Mouse (Mus musculus): ENCODE measurements around the gene Col13a1.

Gene Col13a1

DNA sequence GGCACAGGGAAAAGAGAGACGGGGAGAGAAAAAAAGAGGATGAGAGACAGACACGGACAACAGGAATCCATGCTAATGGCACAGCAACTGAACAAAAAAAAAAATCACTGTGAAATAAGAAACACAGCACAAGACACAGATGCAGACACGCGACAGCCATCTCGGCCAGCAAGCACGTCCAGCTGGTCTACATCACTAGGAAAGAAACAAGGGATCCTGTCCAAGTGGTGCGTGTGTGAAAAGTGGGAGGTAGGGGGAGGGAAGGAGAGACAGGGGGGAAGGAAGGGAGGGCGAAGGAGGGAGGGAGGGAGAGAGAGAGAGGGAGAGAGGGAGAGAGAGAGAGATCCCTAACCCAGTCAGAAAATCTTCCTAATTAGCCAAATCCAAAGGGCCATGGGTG lies 73.6 kb downstream of the Col13a1 start:
- no peak for DNase-seq (ENCODE audit: low spot score in 2 of 2)

DNA sequence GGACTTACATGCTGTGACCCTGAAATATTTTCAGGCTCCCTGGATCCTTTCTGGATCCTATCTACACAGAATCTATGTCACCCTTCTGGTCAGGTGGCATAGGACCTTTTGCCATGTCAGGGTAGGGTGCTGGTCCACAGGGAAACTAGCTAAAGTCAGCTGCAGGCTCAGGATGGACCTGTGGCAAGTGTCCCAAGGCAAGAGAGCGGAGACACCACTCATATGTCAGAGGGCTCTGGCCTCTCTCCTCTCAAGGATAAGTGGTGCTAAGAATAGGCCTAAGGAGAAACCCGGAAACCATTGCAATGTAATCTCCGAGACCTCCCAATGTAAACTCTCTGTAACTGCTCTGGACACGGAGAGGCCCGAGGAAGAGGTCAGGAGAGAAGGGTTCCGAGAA lies 80.8 kb downstream of the Col13a1 start:
- DNase-seq (ENCODE audit: low spot score in 2 of 2): no peak

DNA sequence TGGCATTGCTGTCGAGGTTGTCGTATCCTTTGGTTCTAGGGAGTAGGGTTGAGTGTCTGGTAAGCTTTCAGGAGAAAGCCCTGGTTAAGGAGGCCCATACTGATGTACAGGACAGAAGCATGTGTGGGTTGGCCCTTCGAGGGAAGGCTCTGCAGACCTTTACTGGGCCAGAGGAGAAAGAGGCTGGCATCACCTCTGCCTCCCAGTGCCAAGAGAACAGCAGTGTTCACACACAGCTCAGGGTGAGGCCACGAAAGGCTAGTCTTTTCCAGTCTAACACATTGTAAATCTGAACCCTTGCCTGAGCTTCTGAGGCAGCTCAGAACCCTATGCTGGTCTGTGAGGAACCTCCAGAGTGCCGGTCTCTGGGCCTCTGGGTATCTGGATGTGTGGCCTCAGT lies 84.3 kb downstream of the Col13a1 start:
- DNase-seq (ENCODE audit: low spot score in 2 of 2): no peak

DNA sequence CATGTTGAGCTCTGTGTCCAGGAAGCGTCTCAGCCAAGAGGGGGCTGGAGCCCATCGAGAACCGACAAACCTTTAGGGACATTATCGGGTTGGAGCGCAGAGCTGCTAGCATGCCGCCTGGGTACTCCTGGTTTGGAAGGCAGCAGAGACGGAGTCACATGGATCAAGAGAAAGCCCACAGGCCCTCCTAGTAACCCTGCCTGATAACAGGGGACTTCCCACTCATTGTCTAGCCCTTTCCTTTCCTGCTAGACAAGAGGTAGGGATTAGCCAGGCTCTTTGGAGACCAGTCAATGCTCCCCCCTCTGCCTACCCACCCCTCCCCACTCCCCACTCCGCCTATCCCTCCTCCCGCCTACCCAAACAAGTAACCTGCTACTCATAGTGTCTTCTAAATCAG lies 87.8 kb downstream of the Col13a1 start:
- no peak for DNase-seq (ENCODE audit: low spot score in 2 of 2)

DNA sequence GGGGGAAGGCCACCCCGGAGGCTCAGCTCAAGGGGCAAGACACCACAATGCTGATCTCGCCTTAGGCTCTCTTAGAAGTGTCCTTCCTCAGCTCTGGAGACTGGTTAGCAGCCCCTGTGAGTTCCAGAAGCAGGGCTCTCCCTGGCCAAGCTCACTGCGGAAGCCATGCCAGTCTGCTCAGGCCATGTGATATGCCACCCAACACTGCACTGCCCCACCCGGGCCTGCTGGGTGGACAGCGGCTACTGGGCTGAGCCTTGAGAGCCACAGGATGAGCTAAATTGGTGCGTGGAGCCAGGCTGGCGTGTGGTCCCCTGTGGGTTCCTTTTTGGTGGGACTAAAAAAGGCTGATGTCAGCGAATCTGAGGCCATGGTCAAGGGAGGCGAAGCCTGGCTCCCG lies 88.6 kb downstream of the Col13a1 start:
- DNase-seq (ENCODE audit: low spot score in 2 of 2): no peak

DNA sequence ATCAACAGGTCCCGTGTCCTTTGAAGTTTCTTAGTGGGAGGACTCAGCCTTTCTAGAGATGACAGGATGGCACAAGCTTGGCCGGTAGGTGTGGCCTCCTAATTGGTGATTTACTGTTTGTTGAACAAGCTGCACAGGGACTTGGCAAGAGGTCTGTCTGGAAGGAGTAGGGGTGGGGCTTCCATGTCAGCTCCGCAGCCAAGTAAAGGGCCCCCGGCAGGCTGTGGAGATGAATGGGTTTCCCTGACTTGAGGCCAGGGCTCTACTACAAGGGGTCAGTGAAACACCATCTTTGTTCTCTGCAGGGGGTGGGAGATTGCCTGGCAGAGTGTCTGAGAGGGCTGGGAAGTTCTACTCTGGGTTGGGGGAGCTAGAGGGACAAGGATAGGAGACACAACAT lies 99.5 kb downstream of the Col13a1 start:
- no peak for DNase-seq (ENCODE audit: low spot score in 2 of 2)

DNA sequence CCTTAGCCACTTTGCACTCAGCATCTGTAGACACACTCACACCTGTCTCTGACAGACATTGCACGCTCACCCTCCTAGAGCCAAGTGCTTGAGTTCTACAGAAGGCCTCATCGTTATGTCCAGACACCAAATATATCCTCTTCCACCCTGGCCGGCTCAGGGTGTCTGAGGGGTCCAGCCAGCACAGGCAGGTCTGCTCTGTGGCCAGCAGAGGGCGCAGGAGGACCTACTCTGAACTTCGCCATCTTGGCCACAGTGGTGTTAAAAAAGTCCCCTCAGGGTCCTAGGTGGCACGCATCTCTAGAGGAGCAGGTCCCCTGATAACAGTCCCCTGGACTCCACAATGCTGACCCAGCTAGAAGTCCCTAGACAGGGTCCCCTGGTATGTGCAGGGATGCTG lies 101.1 kb downstream of the Col13a1 start:
- DNase-seq (ENCODE audit: low spot score in 2 of 2): peak; percentile 18 to 47

DNA sequence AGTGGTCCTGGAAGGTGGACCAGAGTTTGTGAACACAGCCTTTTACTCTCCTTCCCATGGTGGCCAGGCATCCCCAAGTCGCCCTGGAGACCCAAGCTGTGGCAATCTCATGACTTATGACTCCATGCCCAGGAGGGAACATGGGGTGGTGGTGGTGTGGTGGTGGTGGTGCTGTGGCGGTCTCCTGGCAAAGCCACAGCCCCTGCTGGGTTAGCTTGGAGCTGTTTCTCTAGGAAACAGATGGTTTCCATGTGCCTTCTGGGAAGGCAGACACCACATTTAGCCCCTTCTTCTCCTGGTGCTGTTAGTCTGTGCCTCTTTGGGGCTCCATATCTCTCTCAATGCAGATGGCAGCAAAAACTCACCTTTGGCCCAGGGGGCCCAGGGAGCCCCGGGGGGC lies 109.1 kb downstream of the Col13a1 start:
- no peak for DNase-seq (ENCODE audit: low spot score in 2 of 2)

DNA sequence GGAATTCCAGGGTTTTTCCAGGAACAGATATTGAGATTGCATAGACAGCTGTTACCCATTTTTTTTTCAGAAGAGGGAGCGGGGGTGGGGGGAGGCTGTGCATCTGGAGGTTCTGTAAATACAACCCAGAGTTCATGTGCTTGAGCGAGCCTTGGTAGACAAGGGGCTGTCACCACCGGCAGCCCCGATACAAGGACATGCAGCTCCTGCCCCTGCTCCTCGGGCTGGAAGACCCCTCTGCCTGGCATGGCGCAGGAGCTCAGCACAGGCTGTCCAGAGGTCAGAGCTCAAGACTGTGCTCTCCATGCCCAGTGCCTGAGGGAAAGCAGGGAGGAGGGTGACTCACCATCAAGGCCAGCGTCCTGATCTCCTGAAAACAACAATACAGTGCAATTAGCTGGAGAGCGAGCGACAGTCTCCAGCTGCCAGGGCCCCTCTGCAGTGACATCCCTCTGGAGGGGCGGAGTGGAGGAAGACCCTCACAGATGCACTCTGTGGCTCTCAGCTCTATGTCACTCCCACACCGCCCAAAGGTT lies 112.8 kb downstream of the Col13a1 start:
- no peak for DNase-seq (ENCODE audit: low spot score in 2 of 2)

DNA sequence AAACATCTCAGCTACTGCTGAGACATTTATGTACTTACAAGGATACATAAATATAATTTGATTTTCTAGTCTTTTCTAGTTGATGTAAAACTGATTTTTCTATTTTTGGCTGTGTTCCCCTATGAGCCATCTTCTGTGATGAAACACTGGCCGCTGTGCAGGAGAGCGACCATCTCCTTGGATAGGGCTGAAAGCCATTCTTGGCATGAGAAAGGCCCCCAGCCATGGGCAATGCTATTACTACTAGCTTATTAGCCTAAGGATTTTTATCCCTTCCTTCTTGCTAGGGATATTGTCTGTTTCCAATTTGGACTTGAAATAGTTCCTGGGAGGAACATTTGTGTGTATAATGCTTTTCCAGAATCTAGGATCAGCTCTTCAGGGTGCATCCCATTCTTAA lies 119.5 kb downstream of the Col13a1 start:
- no peak for DNase-seq (ENCODE audit: low spot score in 2 of 2)

DNA sequence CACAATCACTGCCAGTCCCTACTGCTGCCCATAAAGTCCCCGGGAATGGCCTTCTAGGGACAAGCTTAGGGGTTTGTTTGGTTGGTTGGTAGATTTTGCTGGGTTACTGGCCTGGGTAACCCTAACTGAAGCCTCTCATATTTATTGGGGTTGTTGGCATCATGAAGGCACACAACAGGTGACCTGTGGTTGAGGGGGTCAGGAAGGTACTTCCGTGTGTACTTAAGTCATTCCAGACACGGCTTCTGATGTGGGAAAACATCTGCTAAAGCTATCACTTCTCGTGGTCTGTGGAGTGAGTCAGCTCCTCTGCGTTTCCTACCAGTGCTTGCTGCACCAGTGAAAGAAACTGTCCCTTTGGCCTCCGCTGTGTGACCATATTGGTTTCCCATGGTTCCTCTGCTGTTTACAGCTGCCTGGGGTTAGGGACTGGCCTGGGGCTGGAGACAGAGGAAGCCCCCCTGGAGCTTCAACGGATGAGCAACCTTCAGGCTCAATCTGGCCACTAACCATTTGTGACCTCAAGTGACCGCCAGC lies 123.7 kb downstream of the Col13a1 start:
- DNase-seq (ENCODE audit: low spot score in 2 of 2): no peak

DNA sequence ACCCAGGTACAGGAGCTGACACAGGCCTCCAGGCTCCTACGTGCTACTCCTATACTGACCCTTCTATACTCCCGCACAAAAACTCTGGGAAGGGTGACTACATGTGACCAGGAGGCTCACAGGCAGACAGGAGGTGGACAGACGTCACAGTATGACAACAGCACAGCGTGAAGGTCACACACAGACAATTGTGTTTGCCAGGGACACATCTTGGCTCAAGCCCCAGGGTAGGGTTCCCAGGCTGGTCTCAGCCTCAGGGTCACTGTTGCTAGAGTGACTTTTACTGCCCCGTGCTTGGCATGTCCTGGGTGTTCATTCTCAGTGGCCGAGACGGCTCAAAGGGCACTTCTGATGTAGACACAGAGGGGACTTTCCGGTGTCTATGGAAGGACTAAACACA lies 126.1 kb downstream of the Col13a1 start:
- DNase-seq (ENCODE audit: low spot score in 2 of 2): no peak

DNA sequence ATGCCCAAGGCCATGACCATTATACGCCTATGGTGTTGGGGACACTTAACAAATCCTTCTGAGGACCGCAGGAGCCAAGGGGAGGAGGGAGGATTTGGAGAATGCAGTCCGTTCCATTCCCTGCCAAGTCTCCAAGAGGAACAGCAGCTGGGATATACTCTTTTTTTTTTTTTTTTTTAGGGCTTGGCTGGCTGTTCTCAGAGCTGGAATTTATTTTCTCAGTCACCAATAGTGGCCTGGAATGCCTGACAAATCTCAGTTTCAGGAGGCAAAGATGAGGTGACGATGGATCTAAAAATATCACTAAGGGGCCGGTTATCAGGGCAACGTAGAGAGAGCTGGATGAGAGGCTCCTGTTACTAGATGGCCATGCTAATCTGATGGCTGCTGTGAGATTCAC lies 130.4 kb downstream of the Col13a1 start:
- DNase-seq (ENCODE audit: low spot score in 2 of 2): no peak

DNA sequence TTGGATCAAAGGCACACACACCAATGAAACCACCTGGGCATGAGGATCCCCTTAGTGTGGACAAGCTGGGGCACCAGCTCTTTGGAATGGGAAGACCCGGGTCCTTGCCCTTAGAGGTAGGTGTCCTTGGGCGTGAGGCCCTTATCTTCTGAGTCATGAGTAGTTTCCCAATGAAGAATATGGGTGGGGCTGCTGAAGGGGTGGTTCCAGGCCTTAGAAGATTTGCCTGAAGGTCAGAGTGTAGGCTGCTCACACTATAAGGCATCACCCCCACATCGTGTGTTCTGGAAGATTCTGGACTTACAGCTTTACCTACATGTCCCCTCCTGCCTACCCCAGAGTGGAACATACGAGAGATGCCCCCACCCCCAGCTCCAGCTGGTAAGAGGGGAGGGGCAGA lies 133.4 kb downstream of the Col13a1 start:
- DNase-seq (ENCODE audit: low spot score in 2 of 2): no peak

DNA sequence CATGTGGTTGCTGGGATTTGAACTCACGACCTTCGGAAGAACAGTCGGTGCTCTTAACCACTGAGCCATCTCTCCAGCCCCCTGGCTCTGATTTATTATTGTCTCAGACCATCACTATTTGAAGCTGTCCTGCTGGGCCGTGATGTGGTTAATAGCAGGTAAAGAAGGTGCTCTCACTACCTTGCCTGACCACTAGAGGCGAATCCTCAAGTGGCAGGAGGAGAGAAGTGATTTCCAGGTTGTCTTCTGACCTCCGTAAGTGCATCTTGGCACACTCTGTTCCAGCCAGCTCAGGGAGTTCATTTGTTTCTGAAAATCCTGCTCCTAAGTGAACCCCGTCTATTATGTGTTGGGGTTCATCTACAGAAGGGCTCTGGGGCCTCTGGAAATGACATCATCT lies 134.4 kb downstream of the Col13a1 start:
- DNase-seq (ENCODE audit: low spot score in 2 of 2): no peak

DNA sequence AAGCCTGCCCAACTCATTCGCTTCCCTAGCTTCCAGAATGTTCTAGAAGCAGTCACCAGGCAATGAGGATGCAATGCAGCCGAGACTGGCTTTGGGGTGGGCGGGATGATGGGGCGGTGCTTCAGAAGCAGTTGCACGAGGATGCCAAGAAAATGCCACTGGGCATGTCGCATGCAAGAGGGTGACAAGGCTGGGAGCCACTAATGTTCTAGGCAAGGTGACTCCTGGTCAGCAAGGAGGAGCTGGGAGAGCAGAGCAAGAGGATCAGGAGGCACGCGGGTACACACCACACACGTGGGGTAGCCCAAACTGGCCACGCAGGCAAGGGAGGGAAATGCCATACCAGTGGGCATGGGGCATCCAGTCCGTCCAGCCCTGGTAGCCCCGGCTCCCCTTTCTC lies 136.6 kb downstream of the Col13a1 start:
- no peak for DNase-seq (ENCODE audit: low spot score in 2 of 2)

DNA sequence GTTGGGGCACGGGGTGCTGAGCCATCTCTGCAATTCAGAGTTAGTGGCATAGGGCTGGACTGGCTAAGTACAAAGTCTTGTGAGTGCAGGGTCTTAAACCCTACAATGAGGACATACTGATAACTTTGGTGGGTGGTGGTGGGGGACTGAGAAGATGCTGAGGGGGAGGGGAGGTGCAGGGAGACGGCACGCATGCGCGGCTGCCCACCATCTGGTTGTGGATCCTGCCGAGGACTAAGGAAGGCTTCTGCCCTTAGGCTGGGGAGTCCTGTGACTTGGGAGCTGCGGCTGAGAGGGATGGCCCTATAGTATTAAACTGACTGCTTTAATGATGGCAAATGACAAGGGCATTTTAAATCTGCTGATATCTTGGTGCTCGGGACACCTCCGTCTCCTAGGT lies 139.6 kb downstream of the Col13a1 start:
- DNase-seq (ENCODE audit: low spot score in 2 of 2): no peak

DNA sequence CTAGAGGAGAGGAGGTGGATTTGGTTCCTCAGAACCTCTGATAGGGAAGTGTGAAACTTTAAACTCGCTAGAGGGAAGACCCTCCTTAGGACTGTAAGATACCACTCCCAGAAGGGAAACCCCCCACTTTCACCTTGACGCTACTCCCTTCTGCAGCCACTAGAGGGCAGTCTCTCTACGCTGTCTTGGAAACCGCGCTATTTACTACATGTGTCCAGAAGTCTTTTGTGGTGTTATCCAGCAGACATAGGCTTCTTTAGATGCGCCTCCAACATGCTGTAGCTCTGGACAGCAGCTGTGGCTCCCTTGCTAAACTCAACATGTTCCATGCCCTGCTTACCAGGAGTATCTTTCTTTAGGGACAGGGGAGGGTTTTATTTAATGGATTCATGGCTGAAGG lies 140.1 kb downstream of the Col13a1 start:
- peak in 1 of 2 experiments; percentile 10 for DNase-seq (ENCODE audit: low spot score in 2 of 2)

DNA sequence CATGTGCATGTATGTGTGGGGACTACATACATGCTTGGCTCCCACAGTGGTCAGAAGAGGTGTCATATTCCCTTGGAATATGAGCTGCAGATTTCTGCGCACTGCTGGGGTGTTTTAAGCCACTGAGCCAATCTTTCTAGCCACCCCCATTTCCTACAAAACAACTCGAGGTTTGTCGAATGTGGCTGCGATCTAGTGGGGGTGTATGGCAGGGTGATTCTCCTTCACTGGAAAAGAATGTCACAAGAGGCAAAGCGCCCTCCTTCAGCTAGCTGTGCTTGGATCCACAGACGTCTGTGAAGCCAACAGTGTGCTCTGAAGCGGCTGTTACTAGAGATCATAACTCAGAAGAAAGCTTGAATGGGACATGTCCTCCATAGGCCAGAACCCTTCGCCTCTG lies 141.6 kb downstream of the Col13a1 start:
- DNase-seq (ENCODE audit: low spot score in 2 of 2): no peak

DNA sequence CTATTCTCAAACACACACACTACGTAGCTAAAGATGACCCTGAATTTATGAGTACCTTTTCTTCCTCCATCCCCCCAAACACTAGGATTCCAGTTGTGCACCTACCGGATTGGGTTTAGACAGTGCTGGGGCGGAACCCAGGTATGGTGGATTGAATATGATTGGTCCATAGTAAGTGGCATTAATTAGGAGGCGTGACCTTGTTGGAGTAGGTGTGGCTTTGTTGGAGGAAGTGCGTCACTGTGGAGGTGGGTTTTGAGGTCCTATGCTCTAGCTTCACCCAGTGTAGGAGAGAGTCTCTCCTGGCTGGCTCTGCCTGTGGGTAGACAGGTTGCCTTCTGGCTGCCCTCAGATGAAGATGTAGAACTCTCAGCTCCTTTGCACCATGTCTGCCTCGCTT lies 144.6 kb downstream of the Col13a1 start:
- no peak for DNase-seq (ENCODE audit: low spot score in 2 of 2)

DNA sequence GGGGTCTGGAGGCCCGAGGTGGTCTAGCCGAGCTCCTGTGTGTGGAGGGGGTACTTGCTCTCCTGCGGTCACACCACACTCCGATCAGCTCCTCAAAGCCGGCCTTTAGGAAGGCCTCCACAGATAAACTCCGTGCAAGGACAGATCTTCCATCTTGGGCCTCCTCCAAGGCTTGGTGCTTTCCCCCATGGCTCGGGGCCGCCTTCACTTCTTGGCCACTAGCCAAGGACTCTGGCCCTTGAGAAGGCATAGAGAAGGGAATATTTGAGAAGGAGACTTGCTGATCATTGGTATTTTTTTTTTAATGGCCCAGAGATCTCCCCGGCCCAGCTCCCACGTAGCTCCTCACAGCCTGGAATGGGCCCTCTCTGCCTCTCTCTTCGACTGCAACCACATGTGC lies 146.2 kb downstream of the Col13a1 start:
- no peak for DNase-seq (ENCODE audit: low spot score in 2 of 2)

DNA sequence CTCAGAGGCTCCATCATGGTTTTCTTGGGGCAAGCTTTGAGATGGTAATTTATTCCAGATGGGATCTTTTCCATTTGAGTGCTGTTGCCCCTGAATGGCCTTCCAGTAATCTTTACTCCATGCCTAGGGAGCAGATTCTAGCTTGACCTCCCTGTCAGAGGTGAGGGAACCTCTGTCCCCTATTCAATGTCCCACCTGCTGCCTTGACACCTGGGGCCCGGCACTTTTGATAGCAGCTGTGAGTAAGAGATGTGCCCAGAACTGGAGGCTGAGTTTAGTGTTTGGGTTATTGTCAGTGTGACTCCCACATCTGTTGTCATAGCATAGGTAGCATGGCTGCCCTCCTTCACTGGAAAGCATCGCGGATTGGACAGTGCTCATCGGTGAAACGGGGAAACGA lies 147.2 kb downstream of the Col13a1 start:
- no peak for DNase-seq (ENCODE audit: low spot score in 2 of 2)

DNA sequence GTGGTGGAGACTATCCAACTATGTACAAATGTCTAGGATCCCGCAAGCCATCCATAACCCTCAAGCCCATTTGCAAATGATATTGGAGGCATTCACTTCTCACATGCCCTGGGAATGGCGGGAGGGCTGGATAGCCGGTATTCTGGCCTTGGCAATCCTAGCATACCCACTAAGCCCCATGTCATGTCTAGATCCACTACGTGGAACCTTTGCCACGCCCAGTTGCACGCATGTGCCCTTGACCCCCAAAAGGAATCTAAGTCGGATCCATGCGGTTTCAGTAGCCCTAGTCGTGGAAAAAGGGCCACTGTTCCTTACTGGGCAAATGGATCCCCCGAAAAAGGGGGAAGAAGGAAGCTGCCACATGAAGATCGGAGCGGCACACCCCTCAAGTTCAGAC lies 147.7 kb downstream of the Col13a1 start:
- no peak for DNase-seq (ENCODE audit: low spot score in 2 of 2)

DNA sequence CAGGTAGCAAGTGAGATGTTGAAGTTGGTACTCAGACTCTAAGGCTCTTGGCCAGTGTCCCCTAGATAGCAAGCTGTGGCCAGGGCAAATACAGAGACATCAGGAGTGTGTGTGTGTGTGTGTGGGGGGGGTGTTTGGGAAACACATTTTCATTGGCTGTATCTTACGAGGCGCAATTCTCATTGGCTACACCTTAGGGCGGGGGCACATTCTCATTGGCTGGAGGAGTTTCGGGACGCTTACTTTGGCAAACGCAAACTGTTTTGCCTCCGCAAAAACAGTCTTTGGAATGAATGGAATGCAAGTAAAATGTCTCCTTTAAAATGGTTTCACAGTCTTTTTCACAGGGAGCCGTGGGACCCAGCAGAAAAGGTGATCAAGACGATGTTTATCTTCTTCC lies 148.1 kb downstream of the Col13a1 start:
- no peak for DNase-seq (ENCODE audit: low spot score in 2 of 2)

DNA sequence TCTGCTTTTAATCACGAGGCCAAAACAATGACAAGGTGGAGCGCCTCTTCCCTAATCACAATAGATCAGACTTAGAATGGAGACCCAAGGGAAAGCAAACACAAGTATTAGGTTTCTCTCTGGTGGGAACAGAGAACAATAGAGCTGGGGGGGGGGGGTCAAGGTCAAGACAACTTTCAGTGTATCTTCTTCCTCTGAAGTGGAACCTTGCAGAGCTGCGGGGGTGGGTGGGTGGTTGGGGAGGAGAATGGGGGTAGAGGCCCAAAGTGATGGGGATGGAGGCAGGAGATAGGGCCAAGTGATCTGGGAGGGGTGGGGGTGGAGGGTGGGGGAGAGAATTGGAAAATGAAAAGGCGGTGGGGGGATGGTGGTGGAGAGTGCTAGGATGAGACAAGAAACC lies 149.9 kb downstream of the Col13a1 start:
- DNase-seq (ENCODE audit: low spot score in 2 of 2): no peak
